Mouse (Mus musculus): ENCODE data around the gene Mical3.

The Mical3 gene

DNA sequence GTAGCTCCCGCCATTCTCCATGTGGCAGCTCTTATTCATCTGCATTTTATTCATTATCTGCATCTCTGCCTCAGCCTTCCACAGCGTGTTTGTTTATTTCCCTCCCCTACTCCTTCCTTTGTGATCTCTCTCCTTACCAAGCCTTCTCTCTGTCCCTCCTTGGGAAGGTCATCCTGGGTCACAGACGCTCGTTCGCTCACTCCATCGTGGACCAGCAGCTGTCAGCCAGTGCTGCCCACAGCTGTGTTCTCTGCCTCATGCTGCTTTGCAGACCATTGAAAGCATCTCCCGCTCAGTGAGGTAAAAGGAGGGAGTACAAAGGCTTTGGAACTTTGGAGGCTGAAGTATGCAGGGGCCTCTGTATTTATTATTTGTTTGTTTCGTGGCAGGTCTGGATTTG lies 15.1 kb upstream of the Mical3 start:
- DNase-seq (ENCODE audit: low spot score) = no peak

DNA sequence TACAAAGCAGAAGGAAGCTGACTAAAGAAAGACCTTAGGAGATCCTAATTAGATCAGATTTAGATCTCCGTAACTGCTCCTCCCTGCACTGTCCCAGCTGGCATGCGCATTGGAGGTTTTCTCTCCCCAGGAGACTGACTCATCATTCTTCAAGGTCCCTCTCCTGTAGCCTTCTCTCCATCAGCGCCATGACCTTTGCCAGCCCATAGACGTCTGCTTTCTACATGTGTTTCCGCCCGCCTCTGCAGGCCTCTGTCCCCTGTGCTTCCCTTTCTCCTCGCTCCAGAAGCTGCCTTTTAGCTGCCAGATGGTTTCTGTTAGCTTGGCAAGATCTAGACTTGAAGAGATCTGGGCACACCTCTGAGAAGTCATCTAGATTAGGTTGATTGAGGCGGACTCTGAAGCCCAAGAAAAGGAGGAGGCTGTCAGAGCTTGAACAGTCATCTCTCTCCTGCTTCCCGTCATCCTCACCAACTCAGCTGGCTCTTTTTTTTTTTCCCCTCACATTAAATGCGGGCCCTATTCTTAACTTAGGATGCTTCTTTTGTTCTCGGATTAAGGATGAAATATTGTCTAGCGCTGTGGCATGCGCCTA lies 14.3 kb upstream of the Mical3 start:
- no peak for DNase-seq (ENCODE audit: low spot score)

DNA sequence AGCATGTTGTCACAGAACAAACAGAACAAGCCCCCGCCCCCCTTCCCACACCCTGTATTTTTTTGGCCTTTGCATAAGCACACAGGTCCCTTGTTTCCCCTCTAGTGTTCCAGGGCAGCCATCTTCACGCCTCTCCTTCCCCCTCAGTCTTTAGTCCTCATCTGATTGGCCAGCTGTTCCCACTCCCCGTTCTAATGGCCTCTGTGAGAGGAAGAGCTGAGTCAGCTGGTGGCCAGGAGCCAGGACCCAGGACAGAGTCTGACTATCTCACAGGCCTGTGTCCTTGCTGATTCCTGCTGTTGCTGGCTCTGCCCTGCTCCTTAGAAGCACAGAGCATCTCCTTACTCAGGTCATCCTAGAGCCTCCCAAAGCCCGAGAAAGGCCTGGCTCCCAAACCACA lies 13.3 kb upstream of the Mical3 start:
- peak; percentile 50 for DNase-seq (ENCODE audit: low spot score)

DNA sequence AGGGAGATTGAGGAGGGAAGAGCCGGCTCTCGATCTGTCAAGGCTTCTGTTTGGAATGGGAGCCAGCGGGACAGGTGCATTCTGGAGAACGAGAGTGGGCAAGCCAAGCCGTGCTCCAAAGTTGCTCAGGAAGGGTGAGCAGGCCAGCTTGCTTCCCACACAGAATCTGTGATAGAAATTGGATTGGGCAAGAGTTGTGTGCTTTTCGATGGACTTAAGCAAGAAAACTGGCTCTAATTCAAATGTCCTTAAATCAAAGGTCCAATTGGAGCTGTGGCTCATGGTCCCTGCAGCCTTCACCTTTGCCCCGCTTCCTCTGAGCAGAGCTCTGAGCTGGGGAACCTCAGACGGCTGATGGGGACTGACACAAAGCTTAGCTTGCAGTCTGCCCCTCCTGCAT lies 12.6 kb upstream of the Mical3 start:
- DNase-seq (ENCODE audit: low spot score) = no peak

DNA sequence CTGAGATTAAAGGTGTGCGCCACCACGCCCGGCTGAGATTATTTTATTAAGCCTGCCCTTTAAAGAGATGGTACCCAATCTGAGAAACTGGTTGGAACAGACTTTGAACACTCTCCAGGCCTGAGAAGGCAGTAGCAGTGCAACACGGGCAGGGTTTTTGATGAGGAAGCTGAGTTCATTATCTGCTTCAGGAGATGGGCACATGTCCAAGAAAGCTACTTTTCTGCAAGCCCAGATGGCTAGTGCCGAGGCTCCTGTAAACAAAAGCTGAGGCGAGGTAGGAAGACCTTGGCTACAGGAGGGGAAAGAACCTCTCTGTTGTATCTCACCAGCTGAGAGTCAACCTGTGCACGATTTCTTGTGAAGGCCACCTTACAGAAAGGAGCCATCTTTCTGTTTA lies 11.5 kb upstream of the Mical3 start:
- no peak for DNase-seq (ENCODE audit: low spot score)

DNA sequence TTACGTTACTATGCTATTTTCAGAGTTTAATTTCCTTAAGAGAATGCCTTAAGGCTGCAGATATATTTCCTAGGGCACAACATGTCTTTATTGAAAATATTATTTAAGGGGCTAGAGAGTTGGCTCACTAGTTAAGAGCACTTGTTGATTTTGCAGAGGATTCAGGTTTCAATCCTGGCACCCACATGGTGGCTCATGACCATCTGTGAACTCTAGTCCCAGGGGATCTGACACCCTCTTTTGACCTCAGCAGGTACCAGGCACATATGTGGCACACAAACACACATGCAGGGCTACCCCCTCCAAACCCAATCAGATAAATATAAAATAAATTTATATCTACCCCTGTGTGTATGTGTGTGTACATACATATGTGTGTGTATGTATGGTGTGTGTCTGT lies 8.5 kb upstream of the Mical3 start:
- DNase-seq (ENCODE audit: low spot score) = no peak

DNA sequence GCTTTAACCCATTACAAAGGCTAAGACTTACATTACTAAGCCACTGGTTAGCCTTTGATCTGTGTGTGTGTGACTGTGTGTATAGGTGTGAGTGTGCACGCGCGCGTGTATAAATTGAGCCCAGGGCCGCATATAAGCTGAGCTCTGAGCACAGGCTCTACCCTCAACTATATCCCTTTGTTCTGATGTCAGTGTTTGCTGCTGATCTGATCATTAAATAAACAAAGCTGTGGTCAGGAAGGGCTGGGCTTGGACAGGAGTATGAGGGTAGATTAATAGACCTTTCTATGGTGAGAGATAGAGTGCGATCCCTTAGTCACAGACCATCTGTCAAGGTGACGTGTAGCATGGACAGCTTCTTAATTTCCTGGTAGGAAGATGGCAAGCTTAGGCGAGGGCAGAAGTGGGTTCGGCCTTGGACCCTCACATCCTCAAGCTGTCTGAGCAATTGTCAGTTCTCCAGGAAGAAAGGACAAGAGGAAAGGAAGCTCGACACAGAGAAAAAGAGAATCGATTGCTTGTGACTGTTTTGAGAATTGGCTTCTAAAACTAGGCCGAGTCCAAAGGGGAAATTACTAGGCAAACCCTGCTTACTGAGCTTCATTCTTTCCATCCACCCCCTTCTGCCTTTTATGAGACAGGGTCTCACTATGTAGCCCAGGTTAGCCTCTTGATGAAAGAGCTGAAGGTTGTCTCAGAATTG lies 7.7 kb upstream of the Mical3 start:
- no peak for DNase-seq (ENCODE audit: low spot score)

DNA sequence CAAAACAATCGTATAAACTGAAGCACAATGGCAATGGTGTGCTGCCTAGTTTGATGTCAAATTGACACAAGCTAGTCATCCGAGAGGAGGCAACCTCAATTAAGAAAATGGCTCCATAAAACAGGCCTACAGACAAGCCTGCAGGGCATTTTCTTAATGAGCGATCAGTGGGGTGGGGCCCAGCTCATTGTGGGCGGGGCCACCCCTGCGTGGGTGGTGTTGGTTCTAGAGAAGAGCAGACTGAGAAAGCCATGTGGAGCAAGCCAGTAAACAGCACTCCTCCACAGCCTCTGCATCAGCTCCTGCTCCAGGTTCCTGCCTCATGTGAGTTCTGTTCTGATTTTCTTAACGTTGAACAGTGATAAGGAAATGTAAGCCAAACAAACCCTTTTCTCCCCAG lies 6.4 kb upstream of the Mical3 start:
- no peak for DNase-seq (ENCODE audit: low spot score)

DNA sequence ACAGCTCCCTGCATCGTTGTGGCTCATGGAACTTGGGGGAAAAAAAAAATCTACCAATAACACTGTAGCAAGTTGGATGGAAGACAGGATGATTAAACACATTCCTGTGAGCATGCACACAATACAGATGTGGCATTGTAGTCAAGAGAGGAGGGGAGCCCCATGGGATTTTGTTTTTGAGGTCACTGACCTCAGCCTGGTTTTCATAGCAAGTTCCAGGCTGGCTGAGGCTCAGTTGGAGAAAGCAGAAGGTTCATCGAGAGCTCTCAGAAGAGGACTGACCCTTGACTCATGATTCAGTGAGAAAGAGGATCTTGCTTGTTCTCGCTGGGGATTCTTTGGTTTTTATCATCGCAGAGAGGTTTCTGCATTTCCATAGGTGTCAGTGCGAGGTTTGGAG lies 4.1 kb upstream of the Mical3 start:
- no peak for DNase-seq (ENCODE audit: low spot score)

DNA sequence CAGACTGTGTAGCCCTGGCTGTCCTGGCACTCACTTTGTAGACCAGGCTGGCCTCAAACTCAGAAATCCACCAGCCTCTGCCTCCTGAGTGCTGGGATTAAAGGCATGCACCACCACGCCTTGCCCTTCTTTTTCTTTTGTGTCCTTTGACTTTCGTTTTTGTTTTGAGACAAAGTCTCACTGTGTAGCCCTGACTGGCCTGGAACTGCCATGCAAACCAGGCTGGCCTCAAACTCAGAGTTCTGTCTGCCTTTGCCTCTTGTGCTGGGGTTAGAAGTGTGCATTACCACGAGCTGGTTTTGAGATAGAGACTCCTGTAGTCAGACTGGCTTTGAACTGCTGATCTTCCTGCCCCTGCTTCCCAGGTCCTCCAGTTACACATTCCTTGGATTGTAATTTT lies 3.5 kb upstream of the Mical3 start:
- DNase-seq (ENCODE audit: low spot score) = no peak

DNA sequence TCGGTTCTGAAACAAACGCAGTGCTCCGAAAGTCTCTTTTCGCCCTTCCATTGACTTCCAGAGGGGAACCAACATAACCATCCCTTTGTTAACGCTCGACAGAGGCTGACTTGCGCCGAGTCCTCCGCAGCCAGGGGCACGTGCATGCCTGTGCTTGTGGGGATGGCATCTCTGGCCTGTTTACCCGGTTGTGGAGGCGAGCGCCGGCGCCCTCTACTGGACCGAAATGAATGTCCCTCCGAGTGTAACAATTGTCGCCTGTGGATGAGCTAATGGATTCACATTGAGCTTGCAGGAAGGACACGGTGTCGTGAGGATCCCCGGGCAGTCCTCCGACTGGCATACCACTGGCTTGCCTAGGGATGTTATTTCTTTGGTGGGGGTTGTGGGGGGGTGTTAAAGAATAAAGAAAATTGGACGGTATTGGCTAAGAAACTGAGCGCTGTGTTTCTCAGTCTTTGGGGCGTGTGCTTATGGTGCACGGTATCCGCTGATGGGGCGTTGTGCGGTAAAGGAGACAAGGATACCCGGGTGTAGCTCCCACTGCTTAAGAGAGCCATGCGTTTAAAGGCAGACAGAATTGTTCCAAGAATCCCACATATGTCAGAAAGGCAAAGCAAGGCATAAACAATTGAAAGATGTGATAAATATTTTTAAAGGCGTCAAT lies 627 bp downstream of the Mical3 start:
- DNase-seq (ENCODE audit: low spot score) = peak; percentile 87

DNA sequence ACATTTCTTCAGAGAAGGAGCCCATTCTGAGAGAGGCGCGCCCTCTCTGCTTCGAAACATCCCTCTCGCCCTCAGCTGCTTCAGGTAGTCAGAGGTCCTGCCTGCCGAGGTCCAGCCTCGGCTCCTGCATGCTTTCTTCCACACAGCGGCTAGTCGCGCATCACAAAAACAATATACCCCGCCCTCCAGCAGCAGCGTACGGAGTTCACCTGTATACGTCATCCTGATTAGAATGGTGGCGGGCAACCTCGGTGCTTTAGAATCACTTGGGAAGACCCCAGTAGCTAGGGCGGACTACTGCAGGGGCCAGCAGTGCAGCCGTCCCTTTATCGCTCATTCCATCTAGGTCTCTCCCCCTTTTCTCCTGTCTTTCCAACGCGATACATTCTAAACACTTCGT lies 1.3 kb downstream of the Mical3 start:
- no peak for DNase-seq (ENCODE audit: low spot score)

DNA sequence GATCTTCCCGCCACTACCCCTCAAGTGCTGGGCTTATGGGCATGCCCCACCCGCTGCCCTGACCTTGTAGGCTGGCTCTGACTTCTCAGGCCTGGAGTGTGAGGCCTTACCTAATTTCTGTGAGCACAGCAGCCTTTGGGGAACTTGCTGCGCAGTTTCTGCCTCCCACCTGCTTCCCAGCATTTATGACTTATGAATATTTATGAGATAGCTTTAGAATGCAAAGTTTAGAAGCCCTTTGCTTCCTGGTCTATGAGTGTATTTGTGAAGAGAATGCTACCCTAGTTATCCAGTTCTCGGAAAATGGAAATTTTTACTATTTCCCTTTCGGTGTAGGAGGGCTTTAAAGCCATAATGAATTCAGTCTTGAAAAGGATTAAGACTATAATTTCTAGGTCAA lies 2.1 kb downstream of the Mical3 start:
- no peak for DNase-seq (ENCODE audit: low spot score)

DNA sequence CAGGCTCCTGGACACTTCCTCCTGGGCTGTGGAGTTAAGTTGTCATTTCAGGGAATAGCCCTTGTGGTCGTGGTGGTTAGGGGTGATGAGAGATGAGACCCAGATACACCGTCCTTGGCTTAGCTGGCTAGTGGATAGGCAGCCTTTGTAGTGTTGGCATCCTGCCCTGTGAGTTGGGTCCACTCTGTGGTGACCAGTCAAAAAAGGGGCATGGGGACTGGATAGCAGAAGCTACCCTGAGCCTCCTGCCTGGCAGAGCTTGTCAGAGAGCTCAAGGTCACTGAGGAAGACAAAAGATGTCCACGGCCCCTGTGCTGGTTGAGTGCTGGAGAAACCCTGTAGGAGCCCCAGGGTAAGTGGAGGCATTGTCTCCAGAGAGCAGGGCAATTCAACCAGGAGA lies 3.1 kb downstream of the Mical3 start:
- no peak for DNase-seq (ENCODE audit: low spot score)

DNA sequence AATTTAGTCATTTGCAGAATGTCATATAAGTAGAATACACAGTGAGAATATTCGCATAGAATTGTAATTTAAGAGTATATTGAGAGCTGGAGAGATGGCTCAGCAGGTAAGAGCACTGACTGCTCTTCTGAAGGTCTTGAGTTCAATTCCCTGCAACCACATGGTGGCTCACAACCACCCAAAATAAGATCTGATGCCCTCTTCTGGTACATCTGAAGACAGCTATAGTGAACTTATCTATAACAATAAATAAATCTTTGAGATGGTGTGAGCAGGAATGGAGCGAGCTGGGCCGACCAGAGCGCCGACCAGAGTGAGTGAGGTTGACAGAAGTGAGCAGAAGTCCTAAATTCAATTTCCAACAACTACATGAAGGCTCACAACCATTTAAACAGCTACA lies 4.6 kb downstream of the Mical3 start:
- DNase-seq (ENCODE audit: low spot score) = no peak

DNA sequence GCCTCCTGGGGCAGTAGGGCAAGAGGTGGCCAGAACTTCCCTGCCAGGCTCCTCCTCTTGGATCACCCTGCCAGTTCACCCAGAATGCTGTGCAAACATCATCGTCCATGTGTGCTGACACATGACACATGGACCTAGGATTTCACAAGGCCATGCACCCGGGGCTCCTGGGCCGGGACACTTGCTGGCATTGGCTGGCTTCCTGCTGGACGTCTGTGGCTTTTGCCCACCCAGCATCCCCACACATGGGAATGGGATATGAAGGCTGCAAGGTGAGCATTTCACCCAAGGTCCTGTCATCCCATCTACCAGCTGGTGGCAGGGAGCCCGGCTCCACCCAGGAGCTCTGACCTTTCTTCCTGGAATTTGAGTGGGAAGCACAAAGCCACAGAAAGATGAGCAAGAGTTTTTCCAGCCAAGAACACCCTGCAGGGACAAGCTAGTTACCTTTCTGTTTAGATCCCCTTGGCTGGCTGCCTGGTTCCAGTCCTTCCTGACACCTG lies 8.0 kb downstream of the Mical3 start:
- no peak for DNase-seq (ENCODE audit: low spot score)

DNA sequence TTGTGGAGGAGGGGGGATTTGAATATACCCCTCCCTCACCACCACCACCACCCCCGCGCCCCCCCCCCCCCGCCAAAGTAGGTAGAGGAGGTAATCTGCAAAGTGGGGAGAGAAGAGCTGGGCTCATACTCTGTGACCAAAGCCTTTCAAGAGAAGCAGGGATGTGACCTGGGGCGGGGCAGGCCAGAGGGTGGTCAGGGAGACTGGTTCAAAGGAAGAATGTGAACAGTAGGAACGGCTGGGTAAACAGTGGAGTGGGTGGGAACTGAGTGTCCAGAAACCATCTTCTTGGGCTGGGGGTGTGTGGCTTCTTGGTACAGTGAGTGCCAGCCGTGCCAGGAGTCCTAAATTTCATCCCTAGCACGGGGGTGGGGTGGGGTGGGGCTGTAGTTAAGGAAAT lies 10.0 kb downstream of the Mical3 start:
- DNase-seq (ENCODE audit: low spot score) = no peak

DNA sequence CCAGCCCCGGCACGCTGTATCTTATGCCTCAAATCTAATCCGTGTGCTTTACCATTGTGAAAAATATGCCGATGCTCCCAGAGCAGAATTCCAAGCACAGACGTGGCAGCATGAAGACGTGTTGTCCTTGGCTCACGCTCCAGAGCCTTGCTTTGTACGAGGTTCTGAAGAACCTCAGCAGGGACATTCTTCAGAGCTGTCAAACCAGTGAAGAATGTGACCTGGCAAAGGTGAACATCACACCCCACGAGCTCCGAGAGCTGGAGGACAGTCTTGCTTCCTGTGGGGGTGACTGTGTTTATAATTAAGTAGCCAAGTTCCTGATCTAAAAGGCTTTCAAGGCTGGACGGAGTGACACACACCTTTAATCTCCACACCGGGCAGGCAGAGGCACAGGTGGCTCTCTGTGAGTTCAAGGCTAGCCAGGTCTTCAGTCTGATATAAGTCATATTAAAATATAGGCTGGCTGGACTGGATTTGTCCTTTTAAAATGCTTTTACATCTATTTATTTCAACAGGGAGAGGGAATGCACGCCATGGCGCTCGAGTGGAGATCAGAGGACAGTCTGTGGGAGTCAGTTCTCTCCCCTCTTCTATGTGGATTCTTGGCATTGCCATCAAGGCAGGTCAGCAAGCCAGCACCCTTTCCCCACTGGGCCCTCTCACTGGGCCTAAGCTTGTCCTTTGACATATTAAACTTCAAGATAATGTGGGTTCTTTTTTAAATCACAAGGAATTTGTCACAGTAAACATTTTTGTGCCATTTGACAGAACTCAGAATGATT lies 12.6 kb downstream of the Mical3 start:
- DNase-seq (ENCODE audit: low spot score) = no peak

DNA sequence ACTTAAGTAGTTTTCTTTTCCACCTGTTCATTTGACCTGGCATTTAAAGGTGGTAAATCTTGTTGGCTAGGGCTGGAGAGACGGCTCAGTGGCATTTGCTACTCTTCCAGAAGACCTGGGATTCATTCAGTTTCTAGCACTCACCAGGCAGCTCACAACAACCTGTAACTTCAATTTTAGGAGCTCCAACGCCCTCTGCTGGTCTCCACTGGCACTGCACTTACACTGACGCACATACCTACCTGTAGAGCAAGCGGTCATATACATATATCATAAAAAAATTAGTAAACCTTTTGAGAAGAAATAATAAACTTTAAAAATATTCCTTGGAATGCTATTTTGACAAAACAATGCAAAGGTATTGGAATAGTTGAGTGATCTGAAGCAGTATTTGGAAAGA lies 13.7 kb downstream of the Mical3 start:
- DNase-seq (ENCODE audit: low spot score) = no peak

DNA sequence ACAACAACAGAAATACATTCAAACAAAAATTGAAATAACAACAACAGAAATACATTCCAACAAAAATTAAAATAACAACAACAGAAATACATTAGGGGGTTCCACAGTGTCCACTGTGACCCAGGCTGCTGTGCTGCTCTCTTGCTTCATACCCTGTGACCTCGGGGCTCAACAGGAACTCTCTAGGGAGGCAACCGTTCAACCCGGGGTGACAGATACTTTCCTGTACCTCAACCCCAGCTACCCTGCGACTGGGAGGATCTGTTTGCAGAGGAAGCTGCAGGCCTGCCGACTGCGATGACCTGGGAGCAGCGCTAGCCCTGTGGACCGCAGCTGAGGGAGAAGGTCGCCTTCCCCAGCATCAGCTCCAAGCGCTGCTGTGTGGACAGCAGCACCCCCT lies 14.4 kb downstream of the Mical3 start:
- DNase-seq (ENCODE audit: low spot score) = no peak

DNA sequence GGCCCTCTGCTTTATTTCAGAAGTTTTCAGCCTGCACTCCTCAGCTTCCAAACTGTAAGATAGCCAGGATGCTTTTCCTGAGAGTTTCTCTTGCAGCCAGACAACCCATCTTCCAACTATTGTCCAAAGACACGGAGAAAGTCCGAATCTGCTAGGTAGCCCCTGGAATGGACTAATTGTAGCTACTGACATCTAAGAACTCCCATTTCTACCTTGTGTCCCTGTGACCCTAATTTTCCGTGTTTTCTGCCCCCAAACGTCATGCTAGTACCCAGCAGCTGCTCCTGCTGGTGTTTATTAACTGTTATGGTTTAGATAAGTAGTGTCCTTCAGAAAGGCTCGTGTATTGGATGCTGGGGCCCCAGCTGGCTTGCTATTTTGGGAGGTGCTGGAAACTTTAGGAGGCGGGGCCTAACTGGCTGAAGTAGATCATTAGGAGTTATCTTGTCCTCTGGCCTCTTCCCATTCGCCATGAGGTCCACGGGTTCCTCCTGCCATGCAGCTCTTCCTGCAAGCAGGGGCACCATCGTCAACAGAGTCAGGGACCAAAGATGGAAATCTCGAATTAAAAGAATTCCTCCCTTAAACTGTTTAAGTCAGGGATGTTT lies 19.2 kb downstream of the Mical3 start:
- DNase-seq (ENCODE audit: low spot score) = no peak

DNA sequence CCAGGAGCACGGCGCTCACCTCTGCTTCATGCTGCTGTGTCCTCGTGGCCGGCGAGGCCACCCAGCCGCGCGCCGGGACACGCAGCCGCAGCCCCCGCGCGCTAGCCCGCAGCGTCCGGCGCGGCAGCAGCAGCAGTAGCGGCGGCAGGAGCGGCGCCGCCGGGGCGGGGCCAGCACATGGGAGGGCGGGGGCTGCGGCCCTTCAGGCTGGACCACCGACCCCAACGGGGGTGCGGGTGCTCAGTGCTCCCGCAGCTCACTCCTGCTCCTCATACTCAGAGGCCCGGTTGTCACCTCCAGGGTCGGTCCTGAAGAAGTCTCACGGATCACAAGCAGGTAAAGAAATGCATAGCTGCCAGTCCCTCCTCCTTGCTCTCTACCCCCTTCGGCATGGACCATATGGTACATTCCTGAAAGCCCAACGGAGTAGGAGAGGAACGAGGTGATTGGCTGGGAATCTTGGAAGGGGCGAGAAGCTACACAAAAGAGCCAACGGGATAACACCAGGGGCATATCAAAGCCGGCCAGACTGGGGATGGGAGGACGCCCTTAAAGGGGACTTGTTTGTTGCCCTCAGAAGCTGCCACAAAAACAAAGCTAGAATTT lies 20.7 kb downstream of the Mical3 start:
- peak; percentile 90 for DNase-seq (ENCODE audit: low spot score)
